Mouse (Mus musculus) natural killer cell, adult 2 months (primary cell): ENCODE data around the gene Pou2af1.

Experiments used
- DNase-seq, 2 experiments: peaks; one replicate each; pipeline ENCODE4 v3.0.0; 2022; ENCODE audit warnings: low spot score in 2 of 2

Gene Pou2af1

DNA sequence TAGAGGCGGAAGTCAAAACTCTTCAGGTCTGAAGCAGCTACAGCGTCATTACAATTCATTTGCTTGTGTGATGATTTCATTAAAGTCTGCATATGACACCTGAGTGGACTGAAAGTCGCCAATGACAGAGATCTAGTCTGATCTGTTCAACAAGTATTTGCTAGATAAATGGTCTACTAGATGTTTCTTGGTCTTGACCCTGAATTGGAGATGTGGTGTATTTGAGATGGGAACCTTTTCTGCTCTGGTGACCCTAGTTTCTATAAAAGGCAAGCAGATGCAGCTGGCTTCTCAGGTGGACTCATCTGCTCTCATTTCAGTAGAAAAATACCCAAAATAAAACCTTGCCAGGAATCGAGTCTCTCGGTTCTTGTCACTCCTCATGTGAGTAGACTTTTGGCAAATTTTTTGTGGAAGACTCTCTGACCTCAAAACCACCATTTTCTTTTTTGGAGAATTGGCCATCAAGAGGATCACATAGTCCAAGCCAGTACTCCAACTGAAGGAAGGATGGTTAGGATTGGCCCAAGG is 12.2 kb downstream of the Pou2af1 start:
- no peak for DNase-seq

GRCm38 (mm10) chr9:51230701-51231389 is 17.3 kb downstream of the Pou2af1 start:
- DNase-seq, result no peak

DNA sequence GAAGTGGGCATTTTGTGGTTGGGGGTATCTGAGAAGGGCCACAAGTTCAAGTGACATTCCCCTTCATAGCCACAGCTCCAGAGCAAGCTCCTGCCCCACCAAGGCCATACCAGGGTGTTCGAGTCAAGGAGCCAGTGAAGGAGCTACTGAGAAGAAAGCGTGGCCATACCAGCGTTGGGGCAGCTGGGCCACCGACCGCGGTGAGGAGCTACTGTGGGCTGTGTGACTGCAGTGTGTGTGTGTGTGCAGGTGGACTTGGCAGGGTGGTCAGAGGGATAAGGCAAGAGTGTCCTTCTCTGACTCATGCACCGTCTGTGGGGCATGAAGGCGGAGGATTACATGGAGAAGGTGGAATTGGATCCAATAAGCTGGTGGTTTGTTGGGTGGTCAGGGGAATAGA is 18.7 kb downstream of the Pou2af1 start:
- no peak for DNase-seq

GRCm38 (mm10) chr9:51238741-51239385 is 25.4 kb downstream of the Pou2af1 start:
- DNase-seq, result no peak

DNA sequence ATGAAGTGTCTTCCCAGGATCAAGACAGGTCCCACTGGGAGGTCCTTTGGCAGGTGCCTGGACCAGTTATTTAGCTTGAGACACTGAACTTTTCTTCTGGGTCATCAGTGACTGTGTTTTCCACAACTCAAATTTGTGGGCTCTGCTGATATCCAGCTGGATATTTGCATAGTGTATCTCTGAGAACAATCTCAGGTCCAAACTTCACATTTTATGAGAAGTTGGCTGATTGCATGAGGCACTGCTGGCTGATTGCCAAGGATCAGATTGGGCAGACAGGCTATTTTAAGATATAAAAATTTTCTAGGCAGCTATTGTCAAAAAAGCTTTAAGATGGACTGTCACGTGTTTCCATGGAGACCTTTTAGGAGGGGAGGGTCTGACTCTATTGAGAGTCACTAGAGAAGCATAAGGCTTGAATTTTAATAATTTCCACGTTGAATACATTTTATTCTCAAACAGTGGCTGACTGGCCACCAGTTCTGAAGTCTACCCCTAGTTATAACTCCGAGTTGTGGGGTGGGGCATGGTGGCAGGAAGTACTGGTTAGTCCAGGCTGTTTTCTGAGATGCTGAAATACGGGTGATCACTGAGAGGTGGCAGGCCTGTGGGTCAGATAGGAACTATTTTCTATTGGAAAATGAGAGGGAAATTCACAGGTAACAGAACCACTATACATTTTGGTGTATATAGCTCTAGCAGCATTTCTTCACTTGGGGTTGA is 43.4 kb downstream of the Pou2af1 start:
- no peak for DNase-seq

DNA sequence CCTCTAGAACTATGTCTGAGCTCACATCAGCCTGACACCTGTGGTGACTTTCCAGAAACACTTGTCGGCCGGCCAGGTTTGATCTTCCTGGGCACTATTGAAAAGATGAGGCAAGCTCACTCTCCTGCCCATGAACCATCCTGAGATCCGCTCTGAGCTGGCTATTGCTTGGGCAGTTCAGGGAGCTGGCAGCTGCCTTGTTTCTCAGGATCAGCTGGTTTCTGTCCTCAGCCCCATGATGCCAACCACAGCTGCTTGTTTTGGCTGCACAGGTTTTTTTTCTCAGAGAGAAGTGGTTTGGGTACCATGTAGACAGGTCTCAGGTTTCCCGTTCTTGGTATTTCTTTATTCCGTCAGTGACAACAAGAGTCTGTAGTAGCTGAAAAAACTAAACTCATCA is 44.9 kb downstream of the Pou2af1 start:
- DNase-seq, result no peak

DNA sequence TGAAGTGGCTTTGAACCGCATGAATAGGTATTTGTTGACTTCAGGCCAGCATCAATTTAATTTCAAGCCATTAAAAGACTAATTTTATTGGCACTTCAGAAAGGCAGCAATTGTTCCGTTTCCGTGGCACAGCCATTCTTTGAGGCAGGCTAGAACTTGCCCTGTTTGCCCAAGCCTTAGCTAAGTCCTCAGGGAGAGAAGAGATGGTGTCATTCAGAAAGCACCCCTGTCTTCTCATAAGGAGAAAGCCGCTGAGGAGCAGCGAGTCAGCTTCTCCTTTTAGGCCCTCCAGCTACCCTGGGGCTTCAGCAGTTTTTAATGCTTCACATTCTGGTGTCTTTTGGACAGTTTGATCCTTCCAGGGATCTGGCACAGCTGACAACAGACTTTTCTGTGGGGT is 55.3 kb downstream of the Pou2af1 start:
- no peak for DNase-seq

- DNase-seq, result no peak
These were observed 57.6 kb downstream of the Pou2af1 start for GRCm38 (mm10) chr9:51271073-51271472.

DNA sequence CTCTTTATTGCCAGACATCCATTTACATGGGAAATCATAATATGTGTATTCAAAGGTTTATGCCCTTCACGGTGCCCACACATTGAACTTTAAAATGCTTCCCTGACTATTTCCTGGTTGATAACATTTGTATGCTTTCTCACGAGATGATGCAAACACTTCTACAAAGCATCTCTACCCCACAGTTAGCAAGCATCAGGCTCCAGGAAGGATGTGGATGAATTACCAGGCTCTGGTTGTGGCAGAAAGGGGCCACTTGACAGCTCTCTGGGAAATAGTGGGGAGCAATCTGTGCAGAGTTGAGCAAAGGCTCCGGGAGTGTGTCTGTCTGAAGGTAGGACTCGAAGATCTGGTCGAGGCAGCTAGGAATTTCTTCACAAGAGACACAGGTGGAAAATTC is 58.6 kb downstream of the Pou2af1 start:
- no peak for DNase-seq

DNA sequence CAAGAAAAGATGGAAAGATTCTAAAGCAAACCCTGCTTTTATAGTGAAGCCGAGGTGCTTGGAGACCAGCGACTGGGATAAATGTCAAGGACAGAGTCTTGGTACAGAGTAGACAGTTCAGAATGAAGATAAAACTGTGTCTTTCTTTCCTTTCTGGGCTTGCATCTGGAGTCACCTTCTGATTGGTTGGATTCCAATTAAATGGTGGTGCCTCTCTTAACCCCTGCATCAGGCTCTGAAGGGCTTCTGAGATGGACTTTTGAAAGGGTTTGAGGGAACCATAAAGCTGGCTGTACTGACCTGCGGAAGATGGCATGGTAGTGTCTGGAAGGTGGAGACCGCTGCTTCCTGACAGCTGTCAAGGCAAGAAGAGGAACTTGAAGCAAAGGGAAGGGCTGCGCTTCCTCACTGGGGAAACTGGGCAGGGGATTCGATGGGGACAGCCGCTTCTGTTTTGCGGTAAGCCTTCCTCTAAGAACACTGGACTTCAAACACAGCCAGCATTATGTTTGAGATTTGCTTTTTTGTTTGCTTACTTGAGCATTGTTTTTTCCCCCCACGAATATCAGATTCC is 60.2 kb downstream of the Pou2af1 start:
- DNase-seq, result no peak

- no peak for DNase-seq
These were observed 61.2 kb downstream of the Pou2af1 start for GRCm38 (mm10) chr9:51274678-51275077.

DNA sequence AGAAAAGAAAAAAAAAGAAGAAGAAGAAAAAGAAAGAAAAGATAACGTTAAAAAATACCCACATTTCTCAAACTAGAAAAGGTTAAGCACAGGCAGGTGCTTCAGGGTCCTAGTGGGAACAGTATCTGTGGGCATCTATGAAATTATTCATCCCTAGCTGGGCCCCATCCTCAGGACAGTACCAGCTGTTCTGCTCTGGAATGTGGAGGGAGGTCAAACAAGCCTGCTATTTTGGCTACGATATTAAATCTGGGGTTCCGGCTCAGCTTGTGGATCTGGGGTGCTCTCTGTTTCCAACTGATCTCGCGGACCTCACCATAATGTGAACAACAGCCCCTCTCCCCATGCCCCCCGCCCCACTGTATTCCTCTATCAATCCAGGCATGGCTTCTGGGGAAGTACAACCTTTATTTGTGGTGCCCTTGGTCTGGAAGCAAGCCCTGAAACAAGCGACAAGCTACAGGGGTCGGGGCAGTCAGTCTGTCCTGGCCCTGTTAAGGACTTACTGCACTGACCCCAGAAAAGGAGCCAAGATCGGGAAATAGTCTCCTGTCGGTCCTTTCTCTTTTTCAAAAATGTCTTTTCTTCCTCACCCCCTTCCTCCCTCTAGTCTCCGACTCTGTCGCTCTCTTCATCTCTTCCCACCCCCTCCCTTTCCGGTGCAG is 64.5 kb downstream of the Pou2af1 start:
- DNase-seq, result no peak

GRCm38 (mm10) chr9:51278500-51279381 is 65.2 kb downstream of the Pou2af1 start, which contains the start of gene Colca2:
TSS of gene Colca2 (minus strand) at chr9:51278569.
- DNase-seq, result no peak

- no peak for DNase-seq
These were observed 72.6 kb downstream of the Pou2af1 start for GRCm38 (mm10) chr9:51286079-51286478.
